Mouse (Mus musculus): ENCODE results near the gene Odf2. TPM values are rescaled to one million over a fixed set of nuclear protein-coding genes. Genes with fewer than 3 reads are reported as not detected.

Odf2 gene
- polyA plus RNA-seq, 1 experiment from 2014 or later: 37.1 TPM

GRCm38 (mm10) chr2:29910042-29910441 lies 21.0 kb downstream of the Odf2 start:
- whole genome bisulfite sequencing: 86% methylated on average over 2 of the region's 2 CpGs
- H3K4me2 ChIP-seq (ENCODE audit: low read depth, low read length): no peak overlapping the region
- peaks cover 22% of the 10 kb centered on the region for H3K36me3 ChIP-seq (ENCODE audit: control insufficient read depth, insufficient read depth, low read length)
- no peaks in the 10 kb centered on the region for H3K4me1 ChIP-seq (ENCODE audit: control insufficient read depth, insufficient read depth, low read length)
- H3K27me3 ChIP-seq (replicated peaks; ENCODE audit: control insufficient read depth, insufficient read depth, low read length): no peaks in the 10 kb centered on the region
- H3K9ac ChIP-seq (ENCODE audit: low read depth, low read length): no peak overlapping the region
- H3K9me3 ChIP-seq (ENCODE audit: control insufficient read depth, low read length): no peaks in the 10 kb centered on the region
- no peak overlapping the region for H3K4me3 ChIP-seq (ENCODE audit: low read length)
- no peak for ATAC-seq
- no peak overlapping the region for H3K27ac ChIP-seq (ENCODE audit: low read length)

GRCm38 (mm10) chr2:29917621-29918020 lies 28.6 kb downstream of the Odf2 start:
- 90% methylated on average over 11 of the region's 11 CpGs for WGBS
- ATAC-seq: no peak; the same call in 1 of the 2 replicates
- no peaks in the 10 kb centered on the region for H3K9me3 ChIP-seq (ENCODE audit: control insufficient read depth, low read length)

DNA sequence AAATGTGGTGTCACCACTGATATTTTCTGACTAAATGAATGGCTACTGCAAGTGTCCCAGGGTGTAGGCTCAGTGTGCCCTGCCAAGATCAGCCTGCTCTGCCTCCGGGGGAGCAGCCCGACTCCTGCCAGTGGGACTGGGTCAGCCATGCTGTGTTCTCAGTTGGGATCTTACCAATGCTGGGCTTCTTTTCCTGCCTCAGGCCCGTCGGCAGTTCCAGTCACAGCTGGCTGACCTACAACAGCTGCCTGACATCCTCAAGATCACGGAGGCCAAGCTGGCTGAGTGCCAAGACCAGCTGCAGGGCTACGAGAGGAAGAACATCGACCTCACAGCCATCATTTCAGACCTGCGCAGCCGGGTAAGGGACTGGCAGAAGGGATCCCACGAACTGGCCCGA lies 33.0 kb downstream of the Odf2 start:
- peaks cover 14% of the 10 kb centered on the region for H3K36me3 ChIP-seq (ENCODE audit: control insufficient read depth, insufficient read depth, low read length)
- no peak overlapping the region for H3K4me2 ChIP-seq (ENCODE audit: low read depth, low read length)
- no peak overlapping the region for H3K9ac ChIP-seq (ENCODE audit: low read depth, low read length)
- ATAC-seq: peak; percentile 21; the same call in 1 of the 2 replicates
- no peaks in the 10 kb centered on the region for H3K9me3 ChIP-seq (ENCODE audit: control insufficient read depth, low read length)
- no peaks in the 10 kb centered on the region for H3K27me3 ChIP-seq (replicated peaks; ENCODE audit: control insufficient read depth, insufficient read depth, low read length)
- H3K4me1 ChIP-seq (ENCODE audit: control insufficient read depth, insufficient read depth, low read length): no peaks in the 10 kb centered on the region
- WGBS: 46% methylated on average over 11 of the region's 11 CpGs
- no peak overlapping the region for H3K4me3 ChIP-seq (ENCODE audit: low read length)
- no peak overlapping the region for H3K27ac ChIP-seq (ENCODE audit: low read length)

More at GRCm38 (mm10) chr2:29917621-29918020, 28.6 kb downstream of the Odf2 start:
- Histone ChIP-seq H3K9ac (ENCODE audit: low read depth, low read length) (no peak overlapping the region), H3K27me3 (replicated peaks; ENCODE audit: control insufficient read depth, insufficient read depth, low read length) (no peaks in the 10 kb centered on the region), H3K4me2 (ENCODE audit: low read depth, low read length) (no peak overlapping the region), H3K27ac (ENCODE audit: low read length) (no peak overlapping the region), H3K36me3 (ENCODE audit: control insufficient read depth, insufficient read depth, low read length) (peaks cover 34% of the 10 kb centered on the region), H3K4me1 (ENCODE audit: control insufficient read depth, insufficient read depth, low read length) (no peaks in the 10 kb centered on the region), H3K4me3 (ENCODE audit: low read length) (no peak overlapping the region)

- peaks cover 12% of the 10 kb centered on the region for H3K36me3 ChIP-seq (ENCODE audit: control insufficient read depth, insufficient read depth, low read length)
- no peak for ATAC-seq
- H3K9me3 ChIP-seq (ENCODE audit: control insufficient read depth, low read length): no peaks in the 10 kb centered on the region
- WGBS: 84% methylated on average over 5 of the region's 5 CpGs
- no peak overlapping the region for H3K9ac ChIP-seq (ENCODE audit: low read depth, low read length)
- H3K4me3 ChIP-seq (ENCODE audit: low read length): no peak overlapping the region
- H3K27ac ChIP-seq (ENCODE audit: low read length): no peak overlapping the region
- H3K4me2 ChIP-seq (ENCODE audit: low read depth, low read length): no peak overlapping the region
- H3K4me1 ChIP-seq (ENCODE audit: control insufficient read depth, insufficient read depth, low read length): no peaks in the 10 kb centered on the region
- H3K27me3 ChIP-seq (replicated peaks; ENCODE audit: control insufficient read depth, insufficient read depth, low read length): no peaks in the 10 kb centered on the region
These were observed 37.5 kb downstream of the Odf2 start for GRCm38 (mm10) chr2:29926542-29926941.

GRCm38 (mm10) chr2:29930506-29930905 lies 41.5 kb downstream of the Odf2 start:
- H3K9me3 ChIP-seq (ENCODE audit: control insufficient read depth, low read length): no peaks in the 10 kb centered on the region
- H3K36me3 ChIP-seq (ENCODE audit: control insufficient read depth, insufficient read depth, low read length): peaks cover 12% of the 10 kb centered on the region
- H3K4me2 ChIP-seq (ENCODE audit: low read depth, low read length): no peak overlapping the region
- no peak for ATAC-seq
- H3K27me3 ChIP-seq (replicated peaks; ENCODE audit: control insufficient read depth, insufficient read depth, low read length): no peaks in the 10 kb centered on the region
- no peak overlapping the region for H3K9ac ChIP-seq (ENCODE audit: low read depth, low read length)
- 88% methylated on average over 10 of the region's 10 CpGs for WGBS
- H3K4me3 ChIP-seq (ENCODE audit: low read length): no peak overlapping the region
- no peaks in the 10 kb centered on the region for H3K4me1 ChIP-seq (ENCODE audit: control insufficient read depth, insufficient read depth, low read length)
- H3K27ac ChIP-seq (ENCODE audit: low read length): no peak overlapping the region

DNA sequence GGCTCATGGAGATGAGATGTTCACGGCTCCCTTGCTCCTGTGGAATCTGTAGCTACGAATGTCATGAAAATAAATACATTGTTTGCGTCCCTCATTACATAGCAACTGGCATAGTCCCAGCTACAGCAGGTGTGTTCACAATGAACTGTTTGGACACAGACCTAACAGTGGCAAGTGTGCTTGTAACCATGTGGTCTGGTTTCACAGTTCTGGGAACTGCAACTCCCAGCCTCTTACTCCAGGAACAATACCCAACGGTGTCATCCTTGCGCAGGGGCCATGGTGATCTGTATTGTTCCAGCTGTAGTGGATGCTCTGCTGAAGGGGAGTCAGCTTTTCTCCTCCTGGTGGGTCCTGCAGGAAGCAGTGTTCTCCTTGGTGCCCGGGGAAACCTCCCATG lies 42.2 kb downstream of the Odf2 start:
- 89% methylated on average over 6 of the region's 6 CpGs for WGBS
- Histone ChIP-seq H3K4me3 (ENCODE audit: low read length) (no peak overlapping the region), H3K9me3 (ENCODE audit: control insufficient read depth, low read length) (no peaks in the 10 kb centered on the region), H3K4me2 (ENCODE audit: low read depth, low read length) (no peak overlapping the region), H3K27ac (ENCODE audit: low read length) (no peak overlapping the region), H3K36me3 (ENCODE audit: control insufficient read depth, insufficient read depth, low read length) (peaks cover 12% of the 10 kb centered on the region), H3K9ac (ENCODE audit: low read depth, low read length) (no peak overlapping the region), H3K4me1 (ENCODE audit: control insufficient read depth, insufficient read depth, low read length) (peaks cover 4% of the 10 kb centered on the region), H3K27me3 (replicated peaks; ENCODE audit: control insufficient read depth, insufficient read depth, low read length) (no peaks in the 10 kb centered on the region)
- no peak for ATAC-seq

DNA sequence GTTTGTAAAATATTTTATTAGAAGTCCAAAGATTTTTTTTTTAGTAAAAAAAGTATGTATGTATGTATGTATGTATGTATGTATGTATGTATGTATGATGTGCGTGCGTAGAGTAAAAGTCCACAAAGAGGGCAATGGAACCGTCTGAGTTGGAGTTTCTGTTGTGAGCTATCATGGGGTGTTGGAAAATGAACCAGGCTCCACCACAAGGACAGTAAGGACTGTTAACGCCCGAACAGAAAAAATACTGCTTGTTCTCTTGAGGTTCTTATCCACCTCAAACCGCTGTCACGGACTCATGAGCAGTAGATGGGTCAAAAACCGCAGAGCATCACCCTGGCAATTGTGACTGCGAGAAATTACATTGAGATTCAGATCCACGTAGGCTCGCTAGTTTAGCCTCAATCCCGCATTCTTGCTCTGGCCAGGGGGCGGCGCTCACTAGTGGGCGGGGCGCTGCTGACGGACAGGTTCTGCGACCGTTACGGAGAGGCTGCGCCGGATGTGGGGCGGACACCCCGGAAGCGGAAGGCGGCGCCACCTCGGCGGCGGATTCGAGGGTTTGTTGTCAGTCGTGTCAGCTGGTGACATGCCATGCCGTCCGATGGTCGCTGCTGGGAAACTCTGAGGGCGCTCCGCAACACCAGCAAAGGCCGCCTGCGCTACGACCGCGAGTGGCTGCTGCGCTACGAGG lies 46.0 kb downstream of the Odf2 start, which contains the start of gene Gle1:
TSS of gene Gle1 (plus strand) at position 521 of the 694 bp plus-strand sequence.
- H3K27me3 ChIP-seq (replicated peaks; ENCODE audit: control insufficient read depth, insufficient read depth, low read length): no peaks in the 10 kb centered on the region

GRCm38 (mm10) chr2:29940073-29940472 lies 51.1 kb downstream of the Odf2 start:
- Histone ChIP-seq H3K4me1 (ENCODE audit: control insufficient read depth, insufficient read depth, low read length) (peaks cover 5% of the 10 kb centered on the region), H3K4me3 (ENCODE audit: low read length) (no peak overlapping the region), H3K4me2 (ENCODE audit: low read depth, low read length) (no peak overlapping the region), H3K9ac (ENCODE audit: low read depth, low read length) (no peak overlapping the region), H3K27me3 (replicated peaks; ENCODE audit: control insufficient read depth, insufficient read depth, low read length) (no peaks in the 10 kb centered on the region), H3K9me3 (ENCODE audit: control insufficient read depth, low read length) (no peaks in the 10 kb centered on the region), H3K36me3 (ENCODE audit: control insufficient read depth, insufficient read depth, low read length) (0 out of 2 replicates have a peak, but pooled peaks cover 5% of the 10 kb centered on the region), H3K27ac (ENCODE audit: low read length) (no peak overlapping the region)
- no peak for ATAC-seq
- 88% methylated on average over 9 of the region's 9 CpGs for WGBS

More for the DNA sequence above, 46.0 kb downstream of the Odf2 start, which contains the start of gene Gle1:
- peaks cover 3% of the 10 kb centered on the region; the same call in 1 of the 2 replicates for H3K36me3 ChIP-seq (ENCODE audit: control insufficient read depth, insufficient read depth, low read length)
- no peaks in the 10 kb centered on the region for H3K9me3 ChIP-seq (ENCODE audit: control insufficient read depth, low read length)
- H3K4me3 ChIP-seq (ENCODE audit: low read length): peak within 1 kb of the TSS; percentile 97
- H3K4me1 ChIP-seq (ENCODE audit: control insufficient read depth, insufficient read depth, low read length): peaks cover 5% of the 10 kb centered on the region
- H3K9ac ChIP-seq (ENCODE audit: low read depth, low read length): peak within 1 kb of the TSS; percentile 80
- H3K4me2 ChIP-seq (ENCODE audit: low read depth, low read length): peak within 1 kb of the TSS; percentile 71
- WGBS: 3% methylated on average over 44 of the region's 44 CpGs
- ATAC-seq: peak; percentile 98
- peak within 1 kb of the TSS; percentile 87 for H3K27ac ChIP-seq (ENCODE audit: low read length)

DNA sequence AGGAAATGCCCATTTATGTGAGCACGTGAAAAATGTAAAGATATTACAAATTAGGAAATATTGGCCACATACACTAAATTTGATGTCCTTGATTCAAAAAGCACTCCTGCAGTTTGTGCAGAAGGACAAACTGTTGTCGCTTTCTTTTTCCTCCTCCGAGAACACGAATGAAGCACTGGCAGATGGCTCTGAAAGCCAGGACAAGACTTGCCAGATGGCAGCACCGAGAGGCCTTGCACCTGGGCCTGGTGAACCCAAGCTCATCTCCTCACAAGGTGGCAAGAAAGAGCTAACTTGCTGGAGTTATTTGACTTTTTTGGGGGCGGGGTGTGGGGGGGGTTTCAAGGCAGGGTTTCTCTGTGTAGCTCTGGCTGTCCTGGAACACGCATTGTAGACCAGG lies 51.8 kb downstream of the Odf2 start:
- peaks cover 5% of the 10 kb centered on the region; the same call in 1 of the 2 replicates for H3K36me3 ChIP-seq (ENCODE audit: control insufficient read depth, insufficient read depth, low read length)
- H3K4me1 ChIP-seq (ENCODE audit: control insufficient read depth, insufficient read depth, low read length): peaks cover 5% of the 10 kb centered on the region
- no peak overlapping the region for H3K4me2 ChIP-seq (ENCODE audit: low read depth, low read length)
- no peak overlapping the region for H3K4me3 ChIP-seq (ENCODE audit: low read length)
- no peaks in the 10 kb centered on the region for H3K27me3 ChIP-seq (replicated peaks; ENCODE audit: control insufficient read depth, insufficient read depth, low read length)
- no peak overlapping the region for H3K27ac ChIP-seq (ENCODE audit: low read length)
- WGBS: 92% methylated on average over 7 of the region's 7 CpGs
- no peaks in the 10 kb centered on the region for H3K9me3 ChIP-seq (ENCODE audit: control insufficient read depth, low read length)
- ATAC-seq: no peak
- no peak overlapping the region for H3K9ac ChIP-seq (ENCODE audit: low read depth, low read length)

Data from intestine, embryonic 16.5 days (tissue).